Mouse (Mus musculus): ENCODE data around the gene Pik3r1. TPM values are rescaled to one million over a fixed set of nuclear protein-coding genes. Genes with fewer than 3 reads are reported as not detected.
A peak's percentile ranks its signal among the peaks of the same experiment; 100 is the strongest.

Gene Pik3r1
- polyA plus RNA-seq, 1 experiment, result 11.4 TPM

DNA sequence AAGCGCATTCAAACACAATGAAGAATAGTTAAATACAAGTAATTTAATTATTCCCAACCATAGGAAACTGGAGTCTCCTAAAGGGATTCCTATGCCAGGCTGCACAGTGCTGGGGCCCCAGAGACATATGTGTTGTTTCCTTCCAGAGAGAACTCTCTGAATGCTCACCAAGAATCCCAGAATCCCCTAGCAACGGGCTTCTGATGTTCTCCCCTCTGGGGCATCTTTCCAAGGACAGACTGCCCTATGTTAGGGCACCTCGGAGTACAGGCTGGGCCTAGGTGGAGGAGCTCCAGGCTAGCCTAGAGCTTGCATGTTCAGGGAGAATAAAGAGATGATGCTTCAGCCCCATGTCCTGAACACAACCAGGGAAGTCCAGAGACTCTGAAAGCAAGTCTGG lies 58.2 kb downstream of the Pik3r1 start:
- WGBS, result 74% methylated on average over 3 of the region's 3 CpGs
- Histone ChIP-seq H3K27ac (ENCODE audit: insufficient read depth, low read depth, low read length) (no peak overlapping the region), H3K36me3 (ENCODE audit: control insufficient read depth, insufficient read depth, low read length) (peaks cover 32% of the 10 kb centered on the region), H3K4me3 (ENCODE audit: low read depth, low read length) (no peak overlapping the region), H3K27me3 (ENCODE audit: control insufficient read depth, insufficient read depth, low read length) (no peaks in the 10 kb centered on the region), H3K4me1 (ENCODE audit: control insufficient read depth, insufficient read depth, insufficient read length, low read length) (no peaks in the 10 kb centered on the region)
- no peak for TF ChIP-seq POLR2A (IDR thresholded peaks at IDR 0.05; ENCODE audit: low read depth, low read length)
- TF ChIP-seq CTCF (IDR thresholded peaks at IDR 0.05; ENCODE audit: extremely low read depth, insufficient read length, insufficient replicate concordance, low read depth, low read length), result no peak

DNA sequence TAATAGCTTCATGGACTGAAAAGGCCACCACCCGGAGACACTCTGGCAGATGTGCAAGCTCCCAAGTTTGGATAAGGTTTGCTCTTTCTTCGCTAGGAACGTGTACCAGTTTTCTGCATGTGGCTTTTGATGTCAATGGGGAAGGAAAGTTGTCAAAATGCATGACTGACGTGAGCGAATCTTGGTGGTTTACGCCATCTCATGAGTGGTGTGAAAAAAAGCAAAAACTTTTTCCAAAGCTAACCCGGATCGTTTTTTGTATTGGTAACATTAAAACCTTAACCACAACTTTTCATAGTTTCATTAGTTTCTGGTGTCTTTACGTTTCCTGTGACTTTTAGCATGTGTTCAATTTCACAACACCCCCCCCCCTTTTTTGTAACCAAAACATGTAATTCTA lies 60.8 kb downstream of the Pik3r1 start:
- no peak overlapping the region for H3K27ac ChIP-seq (ENCODE audit: insufficient read depth, low read depth, low read length)
- no peak overlapping the region for H3K4me3 ChIP-seq (ENCODE audit: low read depth, low read length)
- WGBS, result 81% methylated on average over 9 of the region's 9 CpGs
- H3K4me1 ChIP-seq (ENCODE audit: control insufficient read depth, insufficient read depth, insufficient read length, low read length), result no peaks in the 10 kb centered on the region
- no peaks in the 10 kb centered on the region for H3K27me3 ChIP-seq (ENCODE audit: control insufficient read depth, insufficient read depth, low read length)
- peaks cover 49% of the 10 kb centered on the region for H3K36me3 ChIP-seq (ENCODE audit: control insufficient read depth, insufficient read depth, low read length)
- TF ChIP-seq CTCF (IDR thresholded peaks at IDR 0.05; ENCODE audit: extremely low read depth, insufficient read length, insufficient replicate concordance, low read depth, low read length) (no peak), POLR2A (IDR thresholded peaks at IDR 0.05; ENCODE audit: low read depth, low read length) (no peak)

DNA sequence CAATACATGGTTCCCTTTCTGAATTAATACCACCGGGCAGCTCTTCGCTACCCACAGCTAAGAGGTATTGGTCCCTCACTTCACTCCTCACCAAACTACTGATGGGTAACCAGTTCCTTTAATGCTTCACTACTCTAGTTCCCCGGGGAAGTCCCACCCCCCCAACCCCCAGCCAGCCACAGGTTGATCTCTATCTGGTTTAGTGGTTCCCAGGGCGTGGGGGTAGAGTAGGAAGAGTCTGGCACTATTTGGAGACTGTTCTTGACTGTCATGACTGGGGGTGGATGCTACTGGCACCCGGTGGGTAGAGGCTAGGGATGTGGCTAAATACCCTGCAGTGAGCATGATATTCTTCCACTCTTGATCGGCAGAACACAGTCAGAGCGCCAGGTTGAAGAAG lies 61.6 kb downstream of the Pik3r1 start:
- no peak overlapping the region for H3K4me3 ChIP-seq (ENCODE audit: low read depth, low read length)
- 79% methylated on average over 7 of the region's 7 CpGs for WGBS
- peaks cover 55% of the 10 kb centered on the region for H3K36me3 ChIP-seq (ENCODE audit: control insufficient read depth, insufficient read depth, low read length)
- H3K27ac ChIP-seq (ENCODE audit: insufficient read depth, low read depth, low read length), result no peak overlapping the region
- no peaks in the 10 kb centered on the region for H3K27me3 ChIP-seq (ENCODE audit: control insufficient read depth, insufficient read depth, low read length)
- no peaks in the 10 kb centered on the region for H3K4me1 ChIP-seq (ENCODE audit: control insufficient read depth, insufficient read depth, insufficient read length, low read length)
- TF ChIP-seq CTCF (IDR thresholded peaks at IDR 0.05; ENCODE audit: extremely low read depth, insufficient read length, insufficient replicate concordance, low read depth, low read length) (no peak), POLR2A (IDR thresholded peaks at IDR 0.05; ENCODE audit: low read depth, low read length) (no peak)

DNA sequence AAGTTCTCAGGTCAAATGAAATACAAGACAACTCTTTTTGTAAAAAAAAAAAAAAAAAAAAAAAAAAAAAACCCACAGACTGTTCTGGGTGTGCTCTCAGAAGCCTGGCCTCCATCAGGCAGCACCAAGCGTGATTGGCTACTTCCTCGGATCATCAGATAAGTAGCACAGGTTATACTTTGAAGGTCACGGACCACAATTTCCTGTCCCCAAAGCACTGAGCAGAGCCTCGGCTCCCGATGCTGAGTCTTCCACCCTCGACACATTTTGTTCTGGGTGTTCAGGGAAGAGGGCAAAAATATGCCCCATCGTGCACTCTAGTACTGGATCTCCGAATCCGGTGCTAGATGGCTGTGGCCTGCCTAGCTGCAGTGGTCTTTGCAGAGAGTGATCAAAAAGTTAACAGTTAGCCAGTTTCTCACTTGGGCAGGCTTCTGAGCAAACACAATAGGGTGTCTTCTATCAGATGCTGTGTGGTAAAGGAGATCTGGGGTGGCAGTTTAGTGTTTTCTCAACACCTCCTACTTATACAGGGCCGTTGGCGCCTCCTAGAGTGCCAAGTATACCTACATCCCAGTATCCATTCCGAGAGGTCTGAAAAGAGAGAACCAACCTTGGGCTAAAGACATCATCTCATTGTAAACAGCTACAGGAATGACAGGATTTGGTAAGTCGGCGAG lies 65.8 kb downstream of the Pik3r1 start:
- 81% methylated on average over 14 of the region's 14 CpGs for WGBS

DNA sequence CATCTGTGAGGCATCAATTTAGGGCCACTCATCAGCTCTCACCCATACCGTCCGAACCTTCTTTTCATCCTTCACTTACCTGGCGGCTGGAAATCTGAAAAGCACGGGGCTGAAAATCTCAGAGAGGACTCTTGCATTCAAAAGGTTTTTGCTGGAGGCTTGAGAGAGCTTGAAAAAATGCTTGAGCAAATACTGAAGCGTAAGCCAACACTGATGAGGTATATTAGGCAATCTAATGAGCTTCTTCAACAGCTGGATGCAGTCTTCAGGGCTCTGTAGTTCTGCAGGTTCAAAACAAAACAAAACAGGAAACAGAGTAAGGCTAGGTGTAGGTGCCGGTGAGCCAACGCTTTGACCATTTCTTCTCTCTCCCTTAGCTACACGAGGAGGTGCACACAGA lies 66.4 kb downstream of the Pik3r1 start:
- peak overlapping the region; percentile 24; the same call in 1 of the 2 replicates for H3K4me3 ChIP-seq (ENCODE audit: low read depth, low read length)
- TF ChIP-seq CTCF (IDR thresholded peaks at IDR 0.05; ENCODE audit: extremely low read depth, insufficient read length, insufficient replicate concordance, low read depth, low read length) (no peak), POLR2A (IDR thresholded peaks at IDR 0.05; ENCODE audit: low read depth, low read length) (no peak)
- H3K27me3 ChIP-seq (ENCODE audit: control insufficient read depth, insufficient read depth, low read length), result no peaks in the 10 kb centered on the region
- peaks cover 3% of the 10 kb centered on the region; the same call in 1 of the 2 replicates for H3K4me1 ChIP-seq (ENCODE audit: control insufficient read depth, insufficient read depth, insufficient read length, low read length)
- peak overlapping the region; percentile 46; the same call in 1 of the 2 replicates for H3K27ac ChIP-seq (ENCODE audit: insufficient read depth, low read depth, low read length)
- peaks cover 51% of the 10 kb centered on the region for H3K36me3 ChIP-seq (ENCODE audit: control insufficient read depth, insufficient read depth, low read length)
- 81% methylated on average over 8 of the region's 8 CpGs for WGBS

More for the DNA sequence above, 65.8 kb downstream of the Pik3r1 start:
- Histone ChIP-seq H3K4me3 (ENCODE audit: low read depth, low read length) (no peak overlapping the region), H3K36me3 (ENCODE audit: control insufficient read depth, insufficient read depth, low read length) (peaks cover 55% of the 10 kb centered on the region), H3K27me3 (ENCODE audit: control insufficient read depth, insufficient read depth, low read length) (no peaks in the 10 kb centered on the region), H3K27ac (ENCODE audit: insufficient read depth, low read depth, low read length) (no peak overlapping the region), H3K4me1 (ENCODE audit: control insufficient read depth, insufficient read depth, insufficient read length, low read length) (peaks cover 3% of the 10 kb centered on the region; the same call in 1 of the 2 replicates)
- TF ChIP-seq POLR2A (IDR thresholded peaks at IDR 0.05; ENCODE audit: low read depth, low read length) (no peak), CTCF (IDR thresholded peaks at IDR 0.05; ENCODE audit: extremely low read depth, insufficient read length, insufficient replicate concordance, low read depth, low read length) (no peak)

DNA sequence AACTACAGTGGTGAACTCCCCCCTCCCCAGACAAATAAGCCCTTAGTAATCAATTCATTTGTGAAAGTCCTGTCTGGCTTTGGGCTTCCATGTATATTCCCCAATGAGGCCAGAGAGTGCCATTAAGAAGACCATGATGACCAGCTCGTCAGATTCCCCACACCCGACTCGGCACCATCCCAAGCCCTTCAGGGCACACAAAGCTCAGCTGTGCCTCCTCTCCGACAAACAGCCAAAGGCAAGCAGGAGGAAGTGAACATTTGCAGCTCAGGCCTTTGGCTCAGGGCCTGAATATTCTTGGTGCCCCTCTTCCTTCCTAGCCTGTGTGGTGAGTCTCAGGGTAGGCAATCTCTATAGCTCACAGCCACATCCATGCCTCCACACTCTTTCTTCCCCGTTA lies 68.3 kb downstream of the Pik3r1 start:
- WGBS, result 64% methylated on average over 5 of the region's 5 CpGs
- Histone ChIP-seq H3K36me3 (ENCODE audit: control insufficient read depth, insufficient read depth, low read length) (peaks cover 44% of the 10 kb centered on the region), H3K4me1 (ENCODE audit: control insufficient read depth, insufficient read depth, insufficient read length, low read length) (peaks cover 7% of the 10 kb centered on the region; the same call in 1 of the 2 replicates), H3K27ac (ENCODE audit: insufficient read depth, low read depth, low read length) (no peak overlapping the region), H3K4me3 (ENCODE audit: low read depth, low read length) (no peak overlapping the region), H3K27me3 (ENCODE audit: control insufficient read depth, insufficient read depth, low read length) (no peaks in the 10 kb centered on the region)
- TF ChIP-seq CTCF (IDR thresholded peaks at IDR 0.05; ENCODE audit: extremely low read depth, insufficient read length, insufficient replicate concordance, low read depth, low read length), result no peak
- TF ChIP-seq POLR2A (IDR thresholded peaks at IDR 0.05; ENCODE audit: low read depth, low read length), result no peak

DNA sequence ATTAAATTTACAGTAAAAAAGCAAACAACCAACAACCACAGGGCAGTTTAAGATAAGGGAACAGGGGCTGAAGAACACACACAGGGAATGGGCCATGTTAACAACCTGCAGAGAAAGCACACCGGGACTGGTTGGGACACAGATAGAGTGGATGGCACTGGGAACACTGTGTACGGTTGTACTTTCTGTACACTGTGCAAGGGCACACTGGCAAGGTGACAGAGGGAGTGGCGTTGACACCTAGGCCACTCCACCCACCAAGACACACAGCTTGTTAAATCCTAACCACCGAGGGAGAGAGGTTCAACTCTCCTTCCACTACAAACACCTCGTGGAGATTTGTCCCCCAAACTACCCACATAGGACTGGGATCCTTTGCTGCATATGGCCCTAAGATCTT lies 70.1 kb downstream of the Pik3r1 start:
- TF ChIP-seq POLR2A (IDR thresholded peaks at IDR 0.05; ENCODE audit: low read depth, low read length) (no peak), CTCF (IDR thresholded peaks at IDR 0.05; ENCODE audit: extremely low read depth, insufficient read length, insufficient replicate concordance, low read depth, low read length) (no peak)
- H3K4me3 ChIP-seq (ENCODE audit: low read depth, low read length), result no peak overlapping the region
- H3K4me1 ChIP-seq (ENCODE audit: control insufficient read depth, insufficient read depth, insufficient read length, low read length), result peaks cover 12% of the 10 kb centered on the region; the same call in 1 of the 2 replicates
- H3K27ac ChIP-seq (ENCODE audit: insufficient read depth, low read depth, low read length), result no peak overlapping the region
- H3K27me3 ChIP-seq (ENCODE audit: control insufficient read depth, insufficient read depth, low read length), result no peaks in the 10 kb centered on the region
- 34% methylated on average over 5 of the region's 5 CpGs for WGBS
- peaks cover 37% of the 10 kb centered on the region for H3K36me3 ChIP-seq (ENCODE audit: control insufficient read depth, insufficient read depth, low read length)

Measured in small intestine, adult 2 months (tissue).